Mouse (Mus musculus): ENCODE results near the gene Comp.

DNA sequence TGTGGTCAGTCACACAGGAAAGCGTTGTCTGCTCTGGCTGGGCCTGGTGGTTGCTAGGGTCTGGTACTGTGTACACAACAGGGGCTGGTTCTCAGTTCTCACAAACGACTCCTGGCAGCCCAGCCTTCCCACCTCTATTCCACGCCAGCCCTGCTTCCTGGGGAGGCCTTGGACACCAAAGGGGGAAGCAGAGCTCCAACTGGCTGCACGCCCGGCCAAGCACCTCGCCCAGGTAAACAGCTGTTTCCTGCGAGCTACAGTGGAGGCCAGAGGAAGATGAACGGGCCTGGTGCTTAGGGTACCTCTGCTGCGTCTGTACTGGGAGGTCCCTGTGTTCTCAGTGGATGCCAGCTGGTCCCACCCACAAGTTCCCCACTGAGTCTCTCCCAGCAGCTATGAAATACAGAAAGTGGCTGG is 36.1 kb downstream of the Comp start:
- TF ChIP-seq CTCF (IDR thresholded peaks at IDR 0.05; ENCODE audit: low read depth): no peak
- TF ChIP-seq EP300 (IDR thresholded peaks at IDR 0.05; ENCODE audit: low read depth): no peak
